Mouse (Mus musculus): ENCODE results near the gene Stard9. TPM values are rescaled to one million over a fixed set of nuclear protein-coding genes. Genes with fewer than 3 reads are reported as not detected.

The Stard9 gene
- polyA plus RNA-seq, 1 experiment = 2.1 TPM

- no peaks in the 10 kb centered on the region for H3K27me3 ChIP-seq (ENCODE audit: control insufficient read depth, insufficient read depth, low read length)
- no peak overlapping the region for H3K27ac ChIP-seq (ENCODE audit: insufficient read depth, low read depth, low read length)
- H3K36me3 ChIP-seq (ENCODE audit: control insufficient read depth, insufficient read depth, low read length) = no peaks in the 10 kb centered on the region
- no peak overlapping the region for H3K4me3 ChIP-seq (ENCODE audit: low read depth, low read length)
- TF ChIP-seq CTCF (IDR thresholded peaks at IDR 0.05; ENCODE audit: extremely low read depth, insufficient read length, insufficient replicate concordance, low read depth, low read length) (no peak), POLR2A (IDR thresholded peaks at IDR 0.05; ENCODE audit: low read depth, low read length) (no peak)
- H3K4me1 ChIP-seq (ENCODE audit: control insufficient read depth, insufficient read depth, insufficient read length, low read length) = no peaks in the 10 kb centered on the region
- 59% methylated on average over 5 of the region's 5 CpGs for WGBS
These were observed 73.8 kb downstream of the Stard9 start for GRCm38 (mm10) chr2:120702675-120703074.

- H3K4me1 ChIP-seq (ENCODE audit: control insufficient read depth, insufficient read depth, insufficient read length, low read length) = peaks cover 4% of the 10 kb centered on the region; the same call in 1 of the 2 replicates
- TF ChIP-seq CTCF (IDR thresholded peaks at IDR 0.05; ENCODE audit: extremely low read depth, insufficient read length, insufficient replicate concordance, low read depth, low read length) (no peak), POLR2A (IDR thresholded peaks at IDR 0.05; ENCODE audit: low read depth, low read length) (no peak)
- no peak overlapping the region for H3K27ac ChIP-seq (ENCODE audit: insufficient read depth, low read depth, low read length)
- no peaks in the 10 kb centered on the region for H3K27me3 ChIP-seq (ENCODE audit: control insufficient read depth, insufficient read depth, low read length)
- no peak overlapping the region for H3K4me3 ChIP-seq (ENCODE audit: low read depth, low read length)
- H3K36me3 ChIP-seq (ENCODE audit: control insufficient read depth, insufficient read depth, low read length) = no peaks in the 10 kb centered on the region
These were observed 78.1 kb downstream of the Stard9 start for GRCm38 (mm10) chr2:120707041-120707440.

- peaks cover 20% of the 10 kb centered on the region for H3K36me3 ChIP-seq (ENCODE audit: control insufficient read depth, insufficient read depth, low read length)
- H3K27ac ChIP-seq (ENCODE audit: insufficient read depth, low read depth, low read length) = no peak overlapping the region
- no peaks in the 10 kb centered on the region for H3K27me3 ChIP-seq (ENCODE audit: control insufficient read depth, insufficient read depth, low read length)
- H3K4me3 ChIP-seq (ENCODE audit: low read depth, low read length) = no peak overlapping the region
- WGBS = 70% methylated on average over 3 of the region's 3 CpGs
- no peak for TF ChIP-seq CTCF (IDR thresholded peaks at IDR 0.05; ENCODE audit: extremely low read depth, insufficient read length, insufficient replicate concordance, low read depth, low read length)
- peaks cover 4% of the 10 kb centered on the region; the same call in 1 of the 2 replicates for H3K4me1 ChIP-seq (ENCODE audit: control insufficient read depth, insufficient read depth, insufficient read length, low read length)
These were observed 81.2 kb downstream of the Stard9 start for GRCm38 (mm10) chr2:120710154-120710553.

GRCm38 (mm10) chr2:120710948-120711347 is 82.0 kb downstream of the Stard9 start:
- H3K4me3 ChIP-seq (ENCODE audit: low read depth, low read length) = no peak overlapping the region
- no peak overlapping the region for H3K27ac ChIP-seq (ENCODE audit: insufficient read depth, low read depth, low read length)
- H3K27me3 ChIP-seq (ENCODE audit: control insufficient read depth, insufficient read depth, low read length) = no peaks in the 10 kb centered on the region
- H3K4me1 ChIP-seq (ENCODE audit: control insufficient read depth, insufficient read depth, insufficient read length, low read length) = peaks cover 4% of the 10 kb centered on the region; the same call in 1 of the 2 replicates
- no peak for TF ChIP-seq CTCF (IDR thresholded peaks at IDR 0.05; ENCODE audit: extremely low read depth, insufficient read length, insufficient replicate concordance, low read depth, low read length)
- TF ChIP-seq POLR2A (IDR thresholded peaks at IDR 0.05; ENCODE audit: low read depth, low read length) = no peak
- H3K36me3 ChIP-seq (ENCODE audit: control insufficient read depth, insufficient read depth, low read length) = peaks cover 21% of the 10 kb centered on the region
- 48% methylated on average over 3 of the region's 3 CpGs for WGBS

- 96% methylated on average over 3 of the region's 3 CpGs for WGBS
- Histone ChIP-seq H3K4me1 (ENCODE audit: control insufficient read depth, insufficient read depth, insufficient read length, low read length) (peaks cover 4% of the 10 kb centered on the region; the same call in 1 of the 2 replicates), H3K27me3 (ENCODE audit: control insufficient read depth, insufficient read depth, low read length) (no peaks in the 10 kb centered on the region), H3K4me3 (ENCODE audit: low read depth, low read length) (no peak overlapping the region), H3K27ac (ENCODE audit: insufficient read depth, low read depth, low read length) (no peak overlapping the region), H3K36me3 (ENCODE audit: control insufficient read depth, insufficient read depth, low read length) (peaks cover 40% of the 10 kb centered on the region)
- TF ChIP-seq POLR2A (IDR thresholded peaks at IDR 0.05; ENCODE audit: low read depth, low read length) (no peak), CTCF (IDR thresholded peaks at IDR 0.05; ENCODE audit: extremely low read depth, insufficient read length, insufficient replicate concordance, low read depth, low read length) (no peak)
These were observed 84.5 kb downstream of the Stard9 start for GRCm38 (mm10) chr2:120713441-120713840.

GRCm38 (mm10) chr2:120718496-120718895 is 89.6 kb downstream of the Stard9 start:
- WGBS = 91% methylated on average over 8 of the region's 8 CpGs
- TF ChIP-seq POLR2A (IDR thresholded peaks at IDR 0.05; ENCODE audit: low read depth, low read length) (no peak), CTCF (IDR thresholded peaks at IDR 0.05; ENCODE audit: extremely low read depth, insufficient read length, insufficient replicate concordance, low read depth, low read length) (no peak)
- H3K36me3 ChIP-seq (ENCODE audit: control insufficient read depth, insufficient read depth, low read length) = peaks cover 68% of the 10 kb centered on the region

GRCm38 (mm10) chr2:120720821-120721220 is 91.9 kb downstream of the Stard9 start:
- Histone ChIP-seq H3K36me3 (ENCODE audit: control insufficient read depth, insufficient read depth, low read length) (peaks cover 73% of the 10 kb centered on the region), H3K4me1 (ENCODE audit: control insufficient read depth, insufficient read depth, insufficient read length, low read length) (no peaks in the 10 kb centered on the region), H3K27me3 (ENCODE audit: control insufficient read depth, insufficient read depth, low read length) (no peaks in the 10 kb centered on the region), H3K4me3 (ENCODE audit: low read depth, low read length) (no peak overlapping the region), H3K27ac (ENCODE audit: insufficient read depth, low read depth, low read length) (no peak overlapping the region)
- TF ChIP-seq POLR2A (IDR thresholded peaks at IDR 0.05; ENCODE audit: low read depth, low read length) (no peak), CTCF (IDR thresholded peaks at IDR 0.05; ENCODE audit: extremely low read depth, insufficient read length, insufficient replicate concordance, low read depth, low read length) (no peak)
- 90% methylated on average over 6 of the region's 6 CpGs for WGBS

More at GRCm38 (mm10) chr2:120718496-120718895, 89.6 kb downstream of the Stard9 start:
- Histone ChIP-seq H3K27me3 (ENCODE audit: control insufficient read depth, insufficient read depth, low read length) (no peaks in the 10 kb centered on the region), H3K4me3 (ENCODE audit: low read depth, low read length) (no peak overlapping the region), H3K4me1 (ENCODE audit: control insufficient read depth, insufficient read depth, insufficient read length, low read length) (no peaks in the 10 kb centered on the region), H3K27ac (ENCODE audit: insufficient read depth, low read depth, low read length) (no peak overlapping the region)

Data from small intestine, adult 2 months (tissue).